Mouse (Mus musculus) limb, embryonic 10.5 days (tissue): ENCODE data around the gene Atpaf2. TPM values are rescaled to one million over a fixed set of nuclear protein-coding genes. Genes with fewer than 3 reads are reported as not detected.
"Not testable (repeated sequence)": the region's sequence is repeated elsewhere in the genome, so short reads cannot be mapped to it uniquely, and the experiment has no call there.

Experiments
- DNase-seq: peaks from one replicate; pipeline ENCODE4 v3.0.0-alpha.2; 2017; ENCODE audit warnings: low spot score
- H3K27ac ChIP-seq: fragments of 300-500 bp; sonication (generic); 2 replicates; pipeline ENCODE4 v1.5.1; 2016; ENCODE audit warnings: mild to moderate bottlenecking
- H3K27me3 ChIP-seq: fragments of 300-500 bp; sonication (generic); 2 replicates; pipeline ENCODE4 v1.6.1; 2016; ENCODE audit warnings: low read depth, mild to moderate bottlenecking; ENCODE audit not compliant: poor library complexity, severe bottlenecking
- H3K36me3 ChIP-seq: fragments of 300-500 bp; sonication (generic); 2 replicates; pipeline ENCODE4 v1.6.1; 2016; ENCODE audit warnings: mild to moderate bottlenecking, moderate library complexity
- H3K4me1 ChIP-seq: fragments of 300-500 bp; sonication (generic); 2 replicates; pipeline ENCODE4 v1.6.1; 2016
- H3K4me3 ChIP-seq: fragments of 300-500 bp; sonication (generic); 2 replicates; pipeline ENCODE4 v1.5.1; 2016; ENCODE audit warnings: mild to moderate bottlenecking, moderate library complexity
- H3K9me3 ChIP-seq: fragments of 300-500 bp; sonication (generic); replicated peaks from 2 replicates; pipeline ENCODE4 v1.6.1; 2016; ENCODE audit warnings: mild to moderate bottlenecking
- WGBS: fragments of 180-500 bp; shearing (Covaris S2); methylation state at CpG from one replicate; pipeline ENCODE4 v1.1.7; 2016; 5-methylcytosine and 5-hydroxymethylcytosine counted together
- polyA plus RNA-seq: library from polyadenylated mRNA; unstranded; fragments of >200 nt; fragmentation: Nextera tagmentation; extraction: Ambion mirVana; gene quantifications from 2 replicates; pipeline ENCODE4 v1.2.1, GENCODE M21; 2016

Atpaf2 gene
- polyA plus RNA-seq, result 67.1 and 67.7 TPM in 2 replicates

DNA sequence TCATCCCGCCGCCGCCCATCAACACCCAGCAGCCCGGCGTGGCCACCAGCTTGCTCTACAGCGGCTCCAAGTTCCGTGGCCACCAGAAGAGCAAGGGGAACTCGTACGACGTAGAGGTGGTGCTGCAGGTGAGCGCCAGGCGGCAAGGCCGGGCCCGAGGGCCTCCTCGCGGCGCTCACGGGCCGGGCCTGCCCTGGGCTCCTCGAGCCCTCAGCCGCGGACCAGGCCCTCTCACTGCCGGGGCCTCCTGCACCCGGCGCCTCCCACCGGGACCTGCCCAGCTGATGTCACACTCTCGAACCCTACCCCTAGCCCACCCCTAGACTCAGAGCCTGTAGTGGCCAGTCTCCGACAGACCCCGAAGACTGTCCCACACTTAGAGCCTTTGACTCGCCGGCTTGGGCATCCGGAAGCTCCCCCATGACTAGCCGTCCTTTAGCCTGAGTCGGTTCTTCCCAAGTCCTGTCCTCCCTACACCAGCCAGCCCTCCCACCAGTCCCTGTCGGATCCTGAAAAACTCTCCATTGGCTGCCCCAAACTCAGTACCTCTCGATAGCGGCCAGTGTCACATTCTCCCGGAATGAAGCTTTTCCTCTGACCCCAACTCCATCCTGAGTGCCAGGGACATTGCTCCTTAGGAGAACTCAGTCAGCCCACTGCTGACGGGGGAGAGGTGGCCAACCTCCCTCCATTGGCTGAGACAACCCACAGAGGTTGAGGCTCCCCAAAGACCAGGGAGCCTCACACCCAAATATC, at the start of gene Atpaf2:
Gene Atpaf2, minus strand, starts transcription at position 741 of the 756 bp plus-strand sequence.
- 1% methylated on average over 39 of the region's 39 CpGs for WGBS
- Histone ChIP-seq H3K4me1 (peaks cover 31% of the 10 kb centered on the region), H3K27ac (peak within 1 kb of the TSS; percentile 96), H3K36me3 (no peaks in the 10 kb centered on the region), H3K9me3 (no peaks in the 10 kb centered on the region), H3K27me3 (no peaks in the 10 kb centered on the region), H3K4me3 (peak within 1 kb of the TSS; percentile 98)
- DNase-seq, result peak; percentile 63

GRCm38 (mm10) chr11:60465943-60466380, 47.7 kb upstream of the Atpaf2 start:
- Histone ChIP-seq H3K27me3 (no peaks in the 10 kb centered on the region), H3K36me3 (peaks cover 97% of the 10 kb centered on the region), H3K27ac (no peak overlapping the region), H3K4me3 (no peak overlapping the region), H3K9me3 (no peaks in the 10 kb centered on the region), H3K4me1 (no peaks in the 10 kb centered on the region)
- DNase-seq, result peak; percentile 57
- WGBS, result 96% methylated on average over 2 of the region's 2 CpGs

- H3K27ac ChIP-seq, result no peak overlapping the region
- DNase-seq, result no peak
- H3K4me3 ChIP-seq, result no peak overlapping the region
- H3K4me1 ChIP-seq, result peaks cover 12% of the 10 kb centered on the region
- H3K9me3 ChIP-seq, result no peaks in the 10 kb centered on the region
- WGBS, result 90% methylated on average over 1 of the region's 1 CpGs
- no peaks in the 10 kb centered on the region for H3K27me3 ChIP-seq
- peaks cover 73% of the 10 kb centered on the region for H3K36me3 ChIP-seq
Observed at GRCm38 (mm10) chr11:60457973-60458372, 39.7 kb upstream of the Atpaf2 start.

DNA sequence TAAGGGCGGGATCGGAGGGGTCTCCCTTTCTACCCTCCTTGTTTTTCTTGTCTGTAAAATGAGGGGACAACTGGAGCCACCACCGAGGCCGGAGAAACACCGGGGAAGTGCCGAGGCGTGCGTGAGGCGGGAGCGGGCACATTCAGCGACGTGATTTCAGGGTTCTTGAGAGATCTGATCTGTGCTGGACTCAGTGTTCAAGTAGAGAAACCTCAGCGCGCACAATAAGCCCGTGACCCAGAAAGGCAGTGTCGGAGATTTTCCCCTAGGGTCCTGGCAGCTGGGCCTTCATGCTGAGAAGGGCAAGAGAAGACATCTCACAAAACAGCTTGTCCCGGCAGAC, 36.5 kb upstream of the Atpaf2 start:
- Histone ChIP-seq H3K36me3 (peaks cover 40% of the 10 kb centered on the region), H3K4me1 (peaks cover 12% of the 10 kb centered on the region), H3K27me3 (0 out of 2 replicates have a peak, but pooled peaks cover 7% of the 10 kb centered on the region), H3K9me3 (no peaks in the 10 kb centered on the region), H3K27ac (peak overlapping the region; percentile 83), H3K4me3 (peak overlapping the region; percentile 88)
- DNase-seq, result no peak
- WGBS, result under 1% methylated on average over 17 of the region's 17 CpGs

GRCm38 (mm10) chr11:60454080-60454744, 36.0 kb upstream of the Atpaf2 start, which contains the start of gene Drg2:
Gene Drg2 (plus strand): TSS chr11:60454591.
- peak; percentile 95 for DNase-seq
- H3K27ac ChIP-seq, result peak within 1 kb of the TSS; percentile 83
- WGBS, result 5% methylated on average over 27 of the region's 27 CpGs
- peaks cover 35% of the 10 kb centered on the region for H3K36me3 ChIP-seq
- H3K27me3 ChIP-seq, result 0 out of 2 replicates have a peak, but pooled peaks cover 7% of the 10 kb centered on the region
- peak within 1 kb of the TSS; percentile 88 for H3K4me3 ChIP-seq
- H3K4me1 ChIP-seq, result peaks cover 12% of the 10 kb centered on the region
- no peaks in the 10 kb centered on the region for H3K9me3 ChIP-seq

GRCm38 (mm10) chr11:60444007-60444406, 25.8 kb upstream of the Atpaf2 start:
- DNase-seq, result no peak
- H3K27ac ChIP-seq, result no peak overlapping the region
- H3K27me3 ChIP-seq, result no peaks in the 10 kb centered on the region
- 86% methylated on average over 4 of the region's 4 CpGs for WGBS
- no peaks in the 10 kb centered on the region for H3K9me3 ChIP-seq
- H3K36me3 ChIP-seq, result peaks cover 51% of the 10 kb centered on the region
- no peak overlapping the region for H3K4me3 ChIP-seq
- no peaks in the 10 kb centered on the region for H3K4me1 ChIP-seq

GRCm38 (mm10) chr11:60442896-60443295, 24.6 kb upstream of the Atpaf2 start:
- WGBS, result 91% methylated on average over 6 of the region's 6 CpGs

DNA sequence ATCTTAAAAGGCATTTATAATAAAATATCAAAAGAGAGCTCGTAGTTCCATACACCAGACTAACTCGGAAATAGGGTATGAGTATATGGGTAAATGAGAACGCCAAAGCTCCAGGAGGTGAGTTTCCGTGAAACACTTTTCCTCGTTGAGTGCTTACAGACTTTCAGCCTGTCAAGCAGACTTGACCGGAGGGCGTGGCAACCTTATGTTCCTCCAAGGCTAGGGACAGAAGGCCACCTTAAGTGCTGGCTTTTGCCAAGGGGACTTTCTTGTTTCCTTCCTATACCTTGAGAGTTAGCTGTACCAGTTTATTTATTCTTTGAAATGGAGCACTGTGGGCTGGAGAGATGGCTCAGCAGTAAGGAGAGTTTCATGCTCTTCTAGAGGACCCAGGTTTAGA, 21.9 kb upstream of the Atpaf2 start:
- no peak overlapping the region for H3K27ac ChIP-seq
- no peaks in the 10 kb centered on the region for H3K9me3 ChIP-seq
- H3K4me3 ChIP-seq, result no peak overlapping the region
- 32% methylated on average over 7 of the region's 7 CpGs for WGBS
- no peaks in the 10 kb centered on the region for H3K4me1 ChIP-seq
- H3K27me3 ChIP-seq, result no peaks in the 10 kb centered on the region
- DNase-seq, result no peak
- peaks cover 89% of the 10 kb centered on the region for H3K36me3 ChIP-seq

More at GRCm38 (mm10) chr11:60442896-60443295, 24.6 kb upstream of the Atpaf2 start:
- no peak for DNase-seq
- Histone ChIP-seq H3K27ac (no peak overlapping the region), H3K36me3 (peaks cover 62% of the 10 kb centered on the region), H3K4me1 (no peaks in the 10 kb centered on the region), H3K9me3 (no peaks in the 10 kb centered on the region), H3K4me3 (no peak overlapping the region), H3K27me3 (no peaks in the 10 kb centered on the region)

DNA sequence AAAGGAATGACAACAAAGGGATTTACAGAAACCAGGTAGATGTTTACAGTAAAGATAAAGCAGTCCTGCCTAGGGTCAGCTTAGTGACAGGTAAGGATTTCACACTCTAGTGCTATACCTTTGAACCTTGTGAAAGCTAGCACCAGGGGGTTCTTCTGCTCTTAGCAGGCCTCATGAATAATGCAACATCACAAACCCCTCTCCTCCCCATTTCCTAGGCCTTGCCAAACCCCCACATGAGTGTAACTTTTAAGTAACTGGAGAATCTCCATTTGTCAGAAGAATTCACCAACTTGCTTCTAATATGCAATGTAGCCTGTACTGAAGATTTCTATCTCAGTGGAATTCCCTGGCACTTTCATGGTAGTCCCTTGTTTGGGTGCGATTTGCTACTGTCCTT, 21.4 kb upstream of the Atpaf2 start:
- H3K4me1 ChIP-seq, H3K27me3 ChIP-seq, H3K4me3 ChIP-seq, H3K9me3 ChIP-seq, H3K27ac ChIP-seq, DNase-seq: not testable (repeated sequence)
- peaks cover 94% of the 10 kb centered on the region for H3K36me3 ChIP-seq
- WGBS, result 10% methylated on average over 1 of the region's 1 CpGs

DNA sequence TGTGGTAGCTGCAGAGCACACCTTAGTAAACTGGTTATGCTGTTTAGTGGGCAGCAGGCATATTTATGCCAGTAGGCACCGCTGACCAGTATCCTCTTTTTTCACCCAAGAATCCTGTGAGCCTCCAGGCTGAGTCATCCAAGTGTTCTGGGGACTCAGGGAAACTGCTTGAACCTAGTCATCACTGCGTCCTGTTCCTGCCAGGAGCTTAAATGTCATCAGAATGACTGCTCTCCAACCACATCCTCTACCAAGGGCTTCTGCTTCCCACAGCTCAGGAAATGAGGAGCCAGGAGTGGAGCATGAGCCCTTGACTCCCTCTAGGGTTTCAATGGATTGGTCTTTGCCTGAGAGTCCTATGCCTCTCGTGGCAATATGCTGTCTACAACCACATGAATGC, 18.4 kb upstream of the Atpaf2 start:
- Histone ChIP-seq H3K4me3 (no peak overlapping the region), H3K36me3 (peaks cover 94% of the 10 kb centered on the region), H3K9me3 (no peaks in the 10 kb centered on the region), H3K4me1 (no peaks in the 10 kb centered on the region), H3K27me3 (no peaks in the 10 kb centered on the region), H3K27ac (no peak overlapping the region)
- no peak for DNase-seq
- WGBS, result 92% methylated on average over 3 of the region's 3 CpGs

- Histone ChIP-seq H3K27me3 (no peaks in the 10 kb centered on the region), H3K36me3 (peaks cover 95% of the 10 kb centered on the region), H3K9me3 (no peaks in the 10 kb centered on the region), H3K27ac (no peak overlapping the region), H3K4me3 (no peak overlapping the region), H3K4me1 (no peaks in the 10 kb centered on the region)
- WGBS, result 98% methylated on average over 1 of the region's 1 CpGs
- DNase-seq, result no peak
Observed at GRCm38 (mm10) chr11:60435133-60435532, 16.9 kb upstream of the Atpaf2 start.

GRCm38 (mm10) chr11:60433501-60433900, 15.2 kb upstream of the Atpaf2 start:
- no peak for DNase-seq
- no peak overlapping the region for H3K4me3 ChIP-seq
- no peak overlapping the region for H3K27ac ChIP-seq
- H3K27me3 ChIP-seq, result no peaks in the 10 kb centered on the region
- H3K4me1 ChIP-seq, result no peaks in the 10 kb centered on the region
- peaks cover 94% of the 10 kb centered on the region for H3K36me3 ChIP-seq
- no peaks in the 10 kb centered on the region for H3K9me3 ChIP-seq

DNA sequence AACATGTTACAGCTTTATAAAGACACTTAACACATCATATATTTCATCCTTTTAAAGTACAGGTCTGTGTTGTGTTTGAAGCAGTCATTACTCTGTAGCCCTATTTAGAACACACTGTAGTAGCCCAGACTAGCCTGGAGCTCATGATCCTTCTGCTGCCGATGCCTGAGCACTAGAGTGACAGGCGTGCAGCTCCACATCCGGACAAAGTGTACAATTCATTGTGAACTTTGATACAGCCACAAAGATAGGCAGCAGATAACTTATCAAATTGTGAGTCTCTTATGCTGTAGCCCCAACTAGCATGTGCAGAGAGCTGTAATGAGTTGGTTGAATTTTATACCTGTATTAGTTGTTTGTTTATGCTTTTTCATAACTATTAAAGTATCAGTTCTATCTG, 9.4 kb upstream of the Atpaf2 start:
- DNase-seq, result no peak
- H3K27me3 ChIP-seq, result no peaks in the 10 kb centered on the region
- WGBS, result 97% methylated on average over 3 of the region's 3 CpGs
- H3K9me3 ChIP-seq, result no peaks in the 10 kb centered on the region
- H3K4me1 ChIP-seq, result no peaks in the 10 kb centered on the region
- H3K27ac ChIP-seq, result no peak overlapping the region
- peaks cover 67% of the 10 kb centered on the region for H3K36me3 ChIP-seq
- H3K4me3 ChIP-seq, result no peak overlapping the region
